11 mouse cellular contexts compared by ENCODE assay signal in the genomic region with DNA sequence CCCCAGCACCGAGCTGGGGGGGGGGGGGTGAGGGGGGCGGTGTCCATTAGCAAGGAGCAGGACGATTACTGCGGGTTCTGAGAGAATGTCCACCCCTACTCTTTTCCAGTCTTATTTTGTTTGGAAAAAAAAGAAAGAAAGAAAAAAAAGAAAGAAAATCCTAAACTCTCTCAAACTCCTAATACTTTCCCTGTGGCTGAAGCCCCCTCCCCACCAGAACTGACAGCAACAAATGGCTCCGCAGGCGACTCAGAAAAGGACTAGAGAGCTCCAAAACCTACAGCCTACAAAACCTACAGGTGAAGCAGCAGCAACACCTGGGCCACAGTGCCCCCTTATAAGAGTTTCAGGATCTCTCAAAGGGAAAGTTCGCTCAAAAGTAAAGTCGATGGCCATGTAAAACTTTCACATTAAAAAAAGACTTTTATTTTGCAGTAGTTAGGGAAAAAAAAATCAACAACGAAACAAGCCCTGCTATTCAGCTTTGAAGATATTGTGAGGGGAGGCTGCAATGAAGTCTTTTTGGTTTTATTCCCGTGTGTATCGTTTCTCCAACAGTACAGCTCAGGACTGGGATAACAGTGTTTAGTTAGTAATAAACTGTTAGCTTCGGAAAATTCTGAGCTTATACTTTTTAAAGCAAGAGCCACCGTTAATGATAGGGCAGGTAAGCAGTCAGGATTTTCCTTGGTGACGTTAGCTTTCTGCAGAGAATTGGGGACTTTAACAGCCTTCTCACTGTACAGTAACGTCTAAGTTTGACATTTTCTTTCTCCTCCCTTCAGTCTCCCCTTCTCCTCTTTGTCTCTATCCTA. TPM values are rescaled to one million over a fixed set of nuclear protein-coding genes. Genes with fewer than 3 reads are reported as not detected.
DNase-seq lines count a peak whose midpoint lies in the region; ATAC-seq and TF ChIP-seq lines count a peak whose summit lies in the region.
"Had no signal": no experiment of that assay in that cellular context is flagged by ENCODE, and none has a peak within 500 bp of the region (broad histone marks: within the 10 kb centered on the region; RNA-seq: fewer than 3 reads in every experiment).

No protein-coding gene starts in this region.

- no peaks in the 10 kb centered on the region for H3K36me3 ChIP-seq in kidney, postnatal 0 days (ENCODE audit: insufficient read depth, low read length)
- H3K36me3 ChIP-seq in embryonic facial prominence, embryonic 13.5 days: no peaks in the 10 kb centered on the region
- no peaks in the 10 kb centered on the region for H3K36me3 ChIP-seq in hindbrain, embryonic 14.5 days (replicated peaks; ENCODE audit: control insufficient read depth, insufficient read depth)
- no peaks in the 10 kb centered on the region for H3K36me3 ChIP-seq in midbrain, postnatal 0 days (ENCODE audit: insufficient read depth, low read length)
- H3K36me3 ChIP-seq: G1E had no signal

- no peak overlapping the region for H3K9ac ChIP-seq in kidney, postnatal 0 days (ENCODE audit: low read depth, low read length)
- H3K9ac ChIP-seq in embryonic facial prominence, embryonic 13.5 days: no peak overlapping the region
- H3K9ac ChIP-seq in hindbrain, embryonic 14.5 days: peak overlapping the region; percentile 61
- no peak overlapping the region for H3K9ac ChIP-seq in midbrain, postnatal 0 days (replicated peaks; ENCODE audit: low read length, poor library complexity, severe bottlenecking)

- intact Hi-C loops in gastrocnemius, postnatal 14 days (cut with DNase I; ENCODE audit: low total_unique reads): no loop called here

- H3K4me1 ChIP-seq in kidney, postnatal 0 days (replicated peaks; ENCODE audit: insufficient read depth, low read length): 0 out of 2 replicates have a peak, but pooled peaks cover 4% of the 10 kb centered on the region
- peaks cover 25% of the 10 kb centered on the region for H3K4me1 ChIP-seq in embryonic facial prominence, embryonic 13.5 days
- peaks cover 18% of the 10 kb centered on the region for H3K4me1 ChIP-seq in hindbrain, embryonic 14.5 days (replicated peaks; ENCODE audit: control insufficient read depth, insufficient read depth, low read length)
- H3K4me1 ChIP-seq in midbrain, postnatal 0 days (ENCODE audit: insufficient read depth, low read length): peaks cover 5% of the 10 kb centered on the region; the same call in 1 of the 2 replicates

- WGBS in kidney, postnatal 0 days: 1% methylated on average over 15 of the region's 15 CpGs
- WGBS in embryonic facial prominence, embryonic 13.5 days: under 1% methylated on average over 15 of the region's 15 CpGs
- WGBS in hindbrain, embryonic 14.5 days: under 1% methylated on average over 15 of the region's 15 CpGs
- 7% methylated on average over 15 of the region's 15 CpGs for WGBS in midbrain, postnatal 0 days

- H3K9me3 ChIP-seq in kidney, postnatal 0 days (replicated peaks; ENCODE audit: low read length): no peaks in the 10 kb centered on the region
- no peaks in the 10 kb centered on the region for H3K9me3 ChIP-seq in embryonic facial prominence, embryonic 13.5 days
- no peaks in the 10 kb centered on the region for H3K9me3 ChIP-seq in hindbrain, embryonic 14.5 days (ENCODE audit: control insufficient read depth, low read length)
- no peaks in the 10 kb centered on the region for H3K9me3 ChIP-seq in midbrain, postnatal 0 days (ENCODE audit: low read length)
- H3K9me3 ChIP-seq: G1E had no signal

- H3K4me3 ChIP-seq in kidney, postnatal 0 days (replicated peaks; ENCODE audit: low read depth, low read length): no peak overlapping the region
- peak overlapping the region; percentile 18; the same call in 1 of the 2 replicates for H3K4me3 ChIP-seq in embryonic facial prominence, embryonic 13.5 days
- H3K4me3 ChIP-seq in hindbrain, embryonic 14.5 days (replicated peaks; ENCODE audit: low read length): peak overlapping the region; percentile 40
- H3K4me3 ChIP-seq in midbrain, postnatal 0 days (ENCODE audit: low read depth, low read length): peak overlapping the region; percentile 43

- no peak for DNase-seq in kidney, postnatal 0 days (ENCODE audit: low spot score)
- DNase-seq in kidney, adult 11 months: no peak
- no peak for DNase-seq in hindbrain, embryonic 14.5 days (ENCODE audit: low spot score)
- DNase-seq in midbrain, postnatal 0 days (ENCODE audit: low spot score): peak; percentile 27
- DNase-seq in gastrocnemius, postnatal 14 days: no peak
- no peak for DNase-seq in adrenal gland, postnatal 14 days
- DNase-seq in urinary bladder, postnatal 14 days (ENCODE audit: low spot score): no peak
- DNase-seq: kidney, postnatal 4 days had no signal

- H3K4me2 ChIP-seq in kidney, postnatal 0 days (ENCODE audit: low read length): peak overlapping the region; percentile 37; the same call in 1 of the 2 replicates
- no peak overlapping the region for H3K4me2 ChIP-seq in embryonic facial prominence, embryonic 13.5 days
- H3K4me2 ChIP-seq in hindbrain, embryonic 14.5 days (replicated peaks): peak overlapping the region; percentile 69
- H3K4me2 ChIP-seq in midbrain, postnatal 0 days (ENCODE audit: low read depth, low read length, poor library complexity, severe bottlenecking): peak overlapping the region; percentile 69

- H3K27me3 ChIP-seq in kidney, postnatal 0 days (ENCODE audit: insufficient read depth, low read length): peaks cover 85% of the 10 kb centered on the region
- peaks cover 96% of the 10 kb centered on the region for H3K27me3 ChIP-seq in embryonic facial prominence, embryonic 13.5 days
- peaks cover 9% of the 10 kb centered on the region for H3K27me3 ChIP-seq in hindbrain, embryonic 14.5 days (ENCODE audit: control insufficient read depth, insufficient read depth, low read length)
- no peaks in the 10 kb centered on the region for H3K27me3 ChIP-seq in midbrain, postnatal 0 days (ENCODE audit: insufficient read depth, low read length)

- no peak overlapping the region for H3K27ac ChIP-seq in kidney, postnatal 0 days
- no peak overlapping the region for H3K27ac ChIP-seq in embryonic facial prominence, embryonic 13.5 days
- peak overlapping the region; percentile 66 for H3K27ac ChIP-seq in hindbrain, embryonic 14.5 days
- H3K27ac ChIP-seq in midbrain, postnatal 0 days (ENCODE audit: low read depth, low read length): peak overlapping the region; percentile 48; the same call in 1 of the 2 replicates

- ATAC-seq in kidney, postnatal 0 days (replicated peaks; ENCODE audit: low FRiP score, low read depth): no peak
- ATAC-seq in embryonic facial prominence, embryonic 13.5 days (ENCODE audit: insufficient number of reproducible peaks, insufficient read depth, low FRiP score, low TSS enrichment, low read depth): no peak
- ATAC-seq in hindbrain, embryonic 14.5 days (ENCODE audit: low FRiP score): no peak
- ATAC-seq in midbrain, postnatal 0 days (ENCODE audit: low FRiP score): no peak

- TF ChIP-seq CTCF in kidney, postnatal 0 days (IDR thresholded peaks at IDR 0.05; ENCODE audit: low read depth): no peak
- TF ChIP-seq CTCF in midbrain, postnatal 0 days (IDR thresholded peaks at IDR 0.05): no peak

RNA-seq across cellular contexts. Expression of a gene that starts 7.4 kb away (rescaled TPM):
- polyA plus RNA-seq in kidney, postnatal 0 days (2015; fragmentation: Nextera tagmentation; extraction: Ambion mirVana): not detected in 2 replicates
- polyA plus RNA-seq in embryonic facial prominence, embryonic 13.5 days (2015; fragmentation: Nextera tagmentation; extraction: Ambion mirVana): 0.39 and 0.72 TPM in 2 replicates
- 17.9 and 20.5 TPM in 2 replicates for polyA plus RNA-seq in hindbrain, embryonic 14.5 days (2014; fragmentation: Nextera tagmentation; extraction: Ambion mirVana)
- 36.4 and 37.5 TPM in 2 replicates for total RNA-seq in midbrain, postnatal 0 days (2014; rRNA removed)
- 17.4 and 19.3 TPM in 2 replicates for polyA plus RNA-seq in midbrain, postnatal 0 days (2015; fragmentation: Nextera tagmentation; extraction: Ambion mirVana)
- under 1 TPM; 0.13 to 0.14 TPM for total RNA-seq in gastrocnemius, postnatal 14 days (2021)
- total RNA-seq in adrenal gland, postnatal 14 days (2021): 0.07 and 0.08 TPM in 2 replicates
- polyA plus RNA-seq: G1E; spleen, adult 2 months had no signal

Comparison
In these comparisons a context has a peak if more than half of its experiments do, and no peak if none do; other contexts are left out.
1. H3K27ac ChIP-seq: peak in hindbrain, embryonic 14.5 days (single experiment) and midbrain, postnatal 0 days (single experiment); none in kidney, postnatal 0 days (single experiment) and embryonic facial prominence, embryonic 13.5 days (single experiment).
2. RNA of a gene that starts 7.4 kb away (polyA plus RNA-seq): 17.4 to 19.3 TPM in midbrain, postnatal 0 days and 17.9 to 20.5 TPM in hindbrain, embryonic 14.5 days; 0.39 to 0.72 TPM in embryonic facial prominence, embryonic 13.5 days and not detected in kidney, postnatal 0 days; every median in the first group is over 10 times any median in the second.